Mouse (Mus musculus) urinary bladder, postnatal 14 days (tissue): ENCODE measurements around the gene Tas2r105.

Experiments used
- DNase-seq: peaks from one replicate; pipeline ENCODE4 v3.0.0; 2021; ENCODE audit warnings: low spot score

The Tas2r105 gene

DNA sequence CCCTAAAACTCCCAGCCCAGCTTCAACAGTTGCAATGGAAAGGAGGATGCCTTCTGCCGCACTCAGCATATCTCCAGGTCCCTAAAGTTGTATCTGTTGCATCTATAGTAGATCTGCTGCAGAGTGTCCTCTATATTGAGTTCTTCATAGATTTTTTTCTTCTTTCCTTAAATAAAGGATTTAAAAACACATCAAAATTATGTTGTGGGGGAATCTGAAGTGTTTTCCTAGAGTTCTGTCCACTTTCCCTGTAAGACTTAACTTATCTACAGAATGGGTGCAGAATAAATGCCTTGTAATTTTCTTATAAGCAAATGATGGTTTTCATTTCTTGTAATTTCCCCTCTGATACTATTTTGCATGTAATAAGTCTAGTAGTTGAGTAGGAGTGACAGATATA is at the start of gene Tas2r105:
Gene Tas2r105, minus strand, starts transcription at position 101 of the 400 bp plus-strand sequence.
- DNase-seq: no peak

DNA sequence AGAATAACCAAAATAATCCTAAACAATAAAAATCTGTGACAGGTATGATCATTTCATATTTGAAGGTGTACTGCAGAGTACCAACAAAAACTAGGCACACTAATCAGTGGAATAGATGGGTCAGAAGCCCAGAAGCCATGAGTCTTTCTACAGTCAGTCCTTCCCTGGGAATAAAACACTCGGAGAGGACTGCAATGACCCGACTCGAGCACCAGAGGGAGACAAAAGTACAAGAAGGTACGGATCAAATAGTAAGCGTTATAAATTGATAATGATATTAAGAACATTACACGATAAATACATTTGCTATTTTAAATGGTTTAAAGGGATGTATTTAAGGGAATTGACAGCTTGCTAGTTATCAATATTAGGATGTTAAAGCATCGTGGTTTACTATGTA is 25.5 kb upstream of the Tas2r105 start:
- DNase-seq: no peak

- DNase-seq: no peak
Observed at GRCm38 (mm10) chr6:131689963-131690362, 2.7 kb upstream of the Tas2r105 start, which contains the start of gene Tas2r114. TSS of gene Tas2r114 (minus strand) at chr6:131690063.

DNA sequence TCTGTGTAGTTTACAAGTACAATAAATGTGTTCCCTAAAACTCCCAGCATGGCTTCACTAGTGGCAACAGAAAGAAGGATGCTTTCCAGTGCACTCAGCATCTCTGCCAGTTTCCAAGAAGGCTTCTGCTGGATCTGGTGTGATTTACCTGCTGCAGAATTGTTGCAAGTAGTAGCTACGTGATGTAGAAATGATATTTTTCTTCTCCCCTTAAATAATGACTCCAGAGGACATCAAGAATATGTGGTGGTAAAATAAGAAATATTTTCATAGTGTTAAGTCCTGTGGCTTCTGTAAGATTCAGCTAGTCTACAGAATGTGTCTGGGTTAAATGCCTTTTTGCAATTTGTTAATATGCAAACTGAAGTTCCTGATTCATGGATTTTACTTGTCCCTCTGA is 1.7 kb downstream of the Tas2r105 start, which contains the start of gene Tas2r104:
Gene Tas2r104, minus strand, starts transcription at position 101 of the 400 bp plus-strand sequence.
- no peak for DNase-seq

GRCm38 (mm10) chr6:131678786-131679185 is 8.5 kb downstream of the Tas2r105 start, which contains the start of gene Tas2r106:
TSS of gene Tas2r106 (minus strand) at chr6:131678886.
- DNase-seq: no peak

DNA sequence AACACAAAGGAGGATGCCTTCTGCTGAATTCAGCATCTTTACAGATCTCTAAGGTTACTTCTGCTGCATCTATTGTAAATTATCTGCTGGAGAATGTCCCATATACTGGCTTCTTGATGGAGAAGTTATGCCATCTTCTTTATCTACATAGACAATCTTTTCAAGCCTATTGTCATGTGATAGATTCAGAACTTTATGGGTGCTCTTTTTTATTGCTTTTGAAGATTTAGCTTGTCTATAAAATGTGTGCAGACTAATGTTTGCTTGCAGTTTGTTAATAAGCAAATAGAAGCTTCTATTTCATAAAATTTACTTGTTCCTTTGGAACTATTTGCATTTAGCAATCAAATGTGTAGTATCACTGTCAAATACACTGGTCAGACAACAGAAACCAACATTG is 27.2 kb downstream of the Tas2r105 start, which contains the start of gene Tas2r107:
Gene Tas2r107, minus strand, starts transcription at position 101 of the 400 bp plus-strand sequence.
- no peak for DNase-seq
